Mouse (Mus musculus) intestine, postnatal 0 days (tissue): ENCODE data around the gene Erg. TPM values are rescaled to one million over a fixed set of nuclear protein-coding genes. Genes with fewer than 3 reads are reported as not detected.

Experiments used
- ATAC-seq: fragments of 200-750 bp; cut with Nextera tagmentation; 2 replicates; pipeline ENCODE4 v1.8.0; 2017; ENCODE audit warnings: mild to moderate bottlenecking, moderate TSS enrichment, moderate library complexity
- H3K27ac ChIP-seq: fragments of 300-500 bp; sonication (generic); 2 replicates; pipeline ENCODE4 v1.5.1; 2014; ENCODE audit warnings: mild to moderate bottlenecking, low read depth, low read length, moderate library complexity
- H3K27me3 ChIP-seq: fragments of 300-500 bp; sonication (generic); replicated peaks from 2 replicates; pipeline ENCODE4 v1.6.1; 2014; ENCODE audit warnings: low read length, mixed read lengths; ENCODE audit not compliant: control insufficient read depth, insufficient read depth
- H3K36me3 ChIP-seq: fragments of 300-500 bp; sonication (generic); 2 replicates; pipeline ENCODE4 v1.6.1; 2014; ENCODE audit warnings: mild to moderate bottlenecking, moderate library complexity; ENCODE audit not compliant: control insufficient read depth, insufficient read depth
- H3K4me1 ChIP-seq: fragments of 300-500 bp; sonication (generic); replicated peaks from 2 replicates; pipeline ENCODE4 v1.6.1; 2014; ENCODE audit warnings: antibody characterized with exemption, low read length, mixed read lengths; ENCODE audit not compliant: control insufficient read depth, insufficient read depth
- H3K4me2 ChIP-seq: fragments of 300-500 bp; sonication (generic); replicated peaks from 2 replicates; pipeline ENCODE4 v1.6.1; 2014; ENCODE audit warnings: low read depth, mild to moderate bottlenecking, moderate library complexity
- H3K4me3 ChIP-seq: fragments of 300-500 bp; sonication (generic); 2 replicates; pipeline ENCODE4 v1.5.1; 2014; ENCODE audit warnings: low read depth, low read length
- H3K9ac ChIP-seq: fragments of 300-500 bp; sonication (generic); 2 replicates; pipeline ENCODE4 v1.6.1; 2014; ENCODE audit warnings: mild to moderate bottlenecking, low read depth, low read length
- H3K9me3 ChIP-seq: fragments of 300-500 bp; sonication (generic); 2 replicates; pipeline ENCODE4 v1.6.1; 2016; ENCODE audit warnings: mixed run types; ENCODE audit not compliant: control insufficient read depth
- CTCF ChIP-seq: sonication (generic); IDR thresholded peaks from 2 replicates; pipeline ENCODE4 v1.5.1; 2016; ENCODE audit warnings: low read depth, mild to moderate bottlenecking, control low read depth, antibody characterized with exemption, moderate library complexity
- WGBS: fragments of 180-500 bp; shearing (Covaris S2); extraction: QIAGEN DNeasy Blood & Tissue Kit; methylation state at CpG from one replicate; pipeline ENCODE4 v1.1.7; 2014; 5-methylcytosine and 5-hydroxymethylcytosine counted together
- polyA plus RNA-seq: library from polyadenylated mRNA; unstranded; fragments of >200 nt; fragmentation: Nextera tagmentation; extraction: Ambion mirVana; gene quantifications from 2 replicates; pipeline ENCODE4 v1.2.1, GENCODE M21; 2015

Gene Erg
- polyA plus RNA-seq, 1 experiment from 2014 or later = 2.0 TPM

DNA sequence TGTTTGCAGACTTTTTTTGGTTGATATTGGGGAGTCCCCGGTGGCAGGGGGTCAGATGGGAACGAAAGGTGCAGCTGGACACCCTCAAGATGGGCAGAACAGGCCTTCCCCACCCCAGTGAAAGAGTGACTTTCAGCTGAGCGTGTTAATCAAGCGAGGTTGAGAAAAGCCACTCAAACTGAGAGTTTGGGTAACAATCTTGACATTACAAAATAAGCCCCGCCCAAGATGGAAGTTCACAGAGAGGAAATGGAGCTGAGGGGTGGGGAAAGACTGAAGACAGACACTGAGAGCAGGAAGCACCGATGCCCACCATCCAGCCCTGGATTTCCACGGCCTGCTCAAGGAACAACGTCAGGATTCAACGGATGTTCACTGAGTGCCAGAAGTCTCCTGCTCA, 237.8 kb downstream of the Erg start:
- H3K9ac ChIP-seq = no peak overlapping the region
- H3K9me3 ChIP-seq = no peaks in the 10 kb centered on the region
- no peaks in the 10 kb centered on the region for H3K4me1 ChIP-seq
- H3K27ac ChIP-seq = no peak overlapping the region
- no peak overlapping the region for H3K4me3 ChIP-seq
- no peak for TF ChIP-seq CTCF
- no peaks in the 10 kb centered on the region for H3K27me3 ChIP-seq
- 84% methylated on average over 9 of the region's 9 CpGs for WGBS
- no peak overlapping the region for H3K4me2 ChIP-seq
- no peak for ATAC-seq
- H3K36me3 ChIP-seq = no peaks in the 10 kb centered on the region

DNA sequence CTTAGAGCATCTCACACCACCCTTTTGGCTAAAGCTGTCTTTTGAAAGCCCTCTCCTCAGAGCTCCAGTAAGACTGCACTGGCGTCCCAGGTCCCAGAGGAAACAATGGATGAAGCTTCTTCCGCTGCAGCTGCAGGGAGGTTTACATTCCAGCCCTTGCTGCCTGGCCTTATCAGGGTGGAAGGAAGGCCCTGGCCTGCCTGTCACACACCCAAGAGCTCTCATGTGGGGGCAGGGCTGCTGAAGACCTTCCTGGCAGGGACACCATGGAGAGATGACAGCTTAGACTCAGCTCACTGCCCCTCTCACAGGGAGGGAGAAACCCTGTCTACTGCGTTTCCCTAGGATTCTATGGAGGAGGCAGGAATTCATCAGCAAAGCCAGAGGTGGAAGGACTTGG, 239.2 kb downstream of the Erg start:
- Histone ChIP-seq H3K4me2 (no peak overlapping the region), H3K4me3 (no peak overlapping the region), H3K36me3 (no peaks in the 10 kb centered on the region), H3K9me3 (no peaks in the 10 kb centered on the region), H3K4me1 (no peaks in the 10 kb centered on the region), H3K27me3 (peaks cover 8% of the 10 kb centered on the region; the same call in 1 of the 2 replicates), H3K9ac (no peak overlapping the region), H3K27ac (no peak overlapping the region)
- WGBS = 18% methylated on average over 3 of the region's 3 CpGs
- ATAC-seq = no peak
- TF ChIP-seq CTCF = no peak

DNA sequence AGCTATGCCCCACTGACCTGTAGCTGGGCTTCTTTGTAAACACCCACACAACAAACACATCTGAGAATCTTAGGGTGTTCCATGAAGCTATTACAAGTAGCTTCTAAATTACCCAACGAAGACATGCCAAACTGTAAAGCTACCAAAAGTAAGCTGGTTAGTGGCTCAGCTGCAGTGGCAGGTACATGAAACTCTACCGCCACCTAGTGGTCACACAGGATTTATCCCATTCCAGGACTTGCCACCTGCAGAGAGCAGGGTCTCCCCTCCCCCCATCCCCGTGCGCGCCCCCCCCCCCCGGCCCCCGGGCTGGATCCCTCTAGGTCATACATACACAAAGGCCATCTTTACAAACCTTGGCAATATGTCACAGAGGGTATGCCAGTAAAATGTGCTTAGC, 240.5 kb downstream of the Erg start:
- Histone ChIP-seq H3K4me3 (no peak overlapping the region), H3K9me3 (no peaks in the 10 kb centered on the region), H3K27ac (no peak overlapping the region), H3K4me2 (no peak overlapping the region), H3K27me3 (peaks cover 13% of the 10 kb centered on the region; the same call in 1 of the 2 replicates), H3K36me3 (no peaks in the 10 kb centered on the region), H3K9ac (no peak overlapping the region), H3K4me1 (no peaks in the 10 kb centered on the region)
- ATAC-seq = no peak
- 3% methylated on average over 6 of the region's 7 CpGs for WGBS
- peak; percentile 85 for TF ChIP-seq CTCF

DNA sequence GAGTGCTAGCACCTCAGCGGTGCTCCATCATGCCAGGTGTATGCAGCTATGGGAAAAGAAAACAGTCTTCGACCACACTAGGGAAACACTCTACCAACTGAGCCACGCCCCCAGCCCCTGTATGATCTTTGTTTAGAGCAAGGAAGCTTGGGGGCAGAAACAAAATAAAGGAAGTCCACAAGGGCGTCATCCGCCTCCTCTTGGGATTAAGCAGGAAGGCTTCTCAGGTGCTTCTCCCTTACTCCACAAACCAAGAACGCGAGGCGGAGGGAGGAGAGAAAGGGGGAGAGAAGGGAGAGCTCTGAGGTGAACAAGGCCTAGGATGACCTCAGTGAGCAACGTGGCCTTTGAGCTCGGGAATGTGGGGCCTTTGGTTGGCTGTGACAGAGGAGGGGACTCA, 241.4 kb downstream of the Erg start:
- ATAC-seq = no peak
- no peak overlapping the region for H3K27ac ChIP-seq
- peaks cover 13% of the 10 kb centered on the region; the same call in 1 of the 2 replicates for H3K27me3 ChIP-seq
- WGBS = 65% methylated on average over 10 of the region's 10 CpGs
- H3K4me1 ChIP-seq = no peaks in the 10 kb centered on the region
- H3K4me2 ChIP-seq = no peak overlapping the region
- H3K4me3 ChIP-seq = no peak overlapping the region
- H3K36me3 ChIP-seq = no peaks in the 10 kb centered on the region
- TF ChIP-seq CTCF = no peak
- no peaks in the 10 kb centered on the region for H3K9me3 ChIP-seq
- no peak overlapping the region for H3K9ac ChIP-seq

DNA sequence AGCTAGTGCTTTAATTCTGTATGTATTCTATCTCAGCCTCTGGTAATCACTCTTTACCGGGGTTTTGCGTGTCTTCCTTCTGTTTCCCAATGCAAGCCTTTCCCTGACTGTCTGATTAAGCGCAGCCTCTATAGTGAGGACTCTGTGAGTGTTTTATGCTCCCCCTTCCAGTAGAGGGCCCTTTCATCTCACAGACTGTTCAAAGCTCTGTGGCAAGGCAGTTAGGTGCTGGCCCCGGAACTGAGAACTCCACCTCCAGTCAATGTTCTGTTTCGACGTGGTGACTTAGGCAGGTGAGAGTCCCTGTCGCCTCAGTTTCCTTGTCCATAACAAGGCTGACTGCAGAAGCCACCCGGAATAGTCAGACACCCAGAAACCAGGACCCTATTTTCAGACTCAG, 244.4 kb downstream of the Erg start:
- H3K9ac ChIP-seq = no peak overlapping the region
- ATAC-seq = no peak
- no peaks in the 10 kb centered on the region for H3K9me3 ChIP-seq
- peaks cover 13% of the 10 kb centered on the region; the same call in 1 of the 2 replicates for H3K27me3 ChIP-seq
- H3K36me3 ChIP-seq = no peaks in the 10 kb centered on the region
- H3K27ac ChIP-seq = no peak overlapping the region
- 62% methylated on average over 8 of the region's 8 CpGs for WGBS
- TF ChIP-seq CTCF = peak; percentile 26; the same call in 1 of the 2 replicates
- H3K4me2 ChIP-seq = no peak overlapping the region
- H3K4me1 ChIP-seq = no peaks in the 10 kb centered on the region
- H3K4me3 ChIP-seq = no peak overlapping the region

DNA sequence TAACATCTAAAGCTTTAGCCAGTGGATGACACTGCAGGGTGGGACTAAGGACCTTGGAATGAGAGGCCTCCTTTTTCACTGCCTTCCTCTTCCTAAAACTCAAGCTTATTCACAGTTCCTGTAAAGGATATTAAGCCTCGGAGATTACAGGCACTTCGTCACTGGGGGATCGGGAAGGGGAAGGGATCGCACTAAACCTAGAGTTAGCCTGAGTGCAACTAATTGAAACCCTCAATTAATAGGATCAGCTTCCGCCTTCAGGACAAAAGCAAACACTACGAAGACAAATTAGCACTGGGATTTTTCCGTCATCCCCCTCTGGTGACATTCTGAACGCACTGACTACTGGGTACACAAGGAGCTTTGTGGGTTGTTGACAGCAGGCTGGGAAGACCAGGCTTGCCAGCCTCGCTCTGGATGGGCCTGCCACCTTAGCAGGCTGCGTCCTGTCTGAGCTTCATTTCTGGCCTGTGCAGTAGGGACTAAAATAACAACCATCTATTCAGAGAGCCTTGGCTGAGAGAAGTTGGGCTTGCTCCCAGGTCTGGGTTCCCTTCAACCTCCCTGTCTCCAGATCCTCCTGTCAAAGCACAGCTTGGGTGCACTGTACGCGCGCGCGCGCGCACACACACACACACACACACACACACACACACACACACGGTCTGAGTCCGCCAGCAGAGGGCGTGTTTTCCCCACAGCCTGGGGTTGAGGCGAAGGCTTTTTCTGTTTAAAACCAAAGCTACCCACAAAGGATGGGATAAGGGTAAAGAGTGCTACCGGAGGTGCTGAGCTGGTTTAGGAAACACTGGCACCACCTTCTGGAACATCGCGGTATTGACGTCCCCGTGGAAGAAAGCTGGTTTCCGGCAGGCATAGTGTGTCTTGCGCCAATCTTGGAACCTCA, 245.3 kb downstream of the Erg start:
- Histone ChIP-seq H3K4me3 (no peak overlapping the region), H3K36me3 (no peaks in the 10 kb centered on the region), H3K27me3 (peaks cover 13% of the 10 kb centered on the region; the same call in 1 of the 2 replicates), H3K4me1 (no peaks in the 10 kb centered on the region), H3K27ac (no peak overlapping the region), H3K9me3 (no peaks in the 10 kb centered on the region), H3K4me2 (0 out of 2 replicates have a peak overlapping the region, but pooled peaks have one; percentile 10), H3K9ac (no peak overlapping the region)
- TF ChIP-seq CTCF = peak; percentile 91
- ATAC-seq = peak; percentile 77
- 26% methylated on average over 28 of the region's 28 CpGs for WGBS
